Mouse (Mus musculus) ES-E14 (cell line): ENCODE data around the gene Slc44a1.

Experiments used
- CHD2 ChIP-seq: IDR thresholded peaks from 2 replicates; pipeline ENCODE4 v1.6.1; 2014; ENCODE audit warnings: mild to moderate bottlenecking, low read depth, low read length, inconsistent platforms
- HCFC1 ChIP-seq: IDR thresholded peaks from 2 replicates; pipeline ENCODE4 v1.6.1; 2012; ENCODE audit warnings: low read length, inconsistent platforms, borderline replicate concordance; ENCODE audit not compliant: insufficient read depth
- MAFK ChIP-seq: IDR thresholded peaks from 2 replicates; pipeline ENCODE4 v1.6.1; 2014; ENCODE audit warnings: mild to moderate bottlenecking, low read depth, low read length, inconsistent platforms; ENCODE audit not compliant: insufficient read depth
- ZC3H11A ChIP-seq: IDR thresholded peaks from 2 replicates; pipeline ENCODE4 v1.6.1; 2012; ENCODE audit warnings: low read depth, mild to moderate bottlenecking, inconsistent platforms, low read length, borderline replicate concordance

DNA sequence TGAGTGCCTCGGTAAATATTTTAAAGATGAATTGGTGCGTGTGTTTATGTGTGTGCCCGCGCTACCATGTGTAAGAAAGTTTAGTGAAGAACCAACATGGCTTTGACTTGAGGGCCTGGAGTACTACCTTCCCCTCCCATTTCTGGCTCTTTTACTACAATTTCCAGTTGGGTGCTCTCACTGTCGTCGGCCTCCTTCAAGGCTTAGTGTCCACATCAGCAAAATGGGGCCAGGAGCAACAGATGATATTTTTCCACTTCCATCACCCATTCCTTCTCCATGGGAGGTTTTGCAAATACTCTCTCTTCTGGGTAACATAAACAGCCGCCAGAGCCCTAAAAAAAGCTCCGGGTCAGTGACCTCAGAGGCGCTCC lies 590 bp upstream of the Slc44a1 start:
- TF ChIP-seq HCFC1 (no peak), ZC3H11A (no peak), CHD2 (no peak), MAFK (no peak)
